Mouse (Mus musculus): ENCODE measurements at regions not wholly inside any gene's neighbourhood (a gene's known extent, or its start where the extent isn't known, plus 50 kb on each side); places are given as distances from the start of the nearest gene placed in this dataset.

GRCm38 (mm10) chr11:111197422-111197821 lies 131.5 kb downstream of the Kcnj2 start:
- TF ChIP-seq CTCF (IDR thresholded peaks at IDR 0.05; ENCODE audit: extremely low read depth, insufficient read depth, insufficient read length, insufficient replicate concordance) = no peak
- no peak for TF ChIP-seq POLR2A (IDR thresholded peaks at IDR 0.05; ENCODE audit: low read depth, low read length)

All from spleen, adult 2 months (tissue).